ENCODE assay signal across 8 mouse cellular contexts in the genomic region with DNA sequence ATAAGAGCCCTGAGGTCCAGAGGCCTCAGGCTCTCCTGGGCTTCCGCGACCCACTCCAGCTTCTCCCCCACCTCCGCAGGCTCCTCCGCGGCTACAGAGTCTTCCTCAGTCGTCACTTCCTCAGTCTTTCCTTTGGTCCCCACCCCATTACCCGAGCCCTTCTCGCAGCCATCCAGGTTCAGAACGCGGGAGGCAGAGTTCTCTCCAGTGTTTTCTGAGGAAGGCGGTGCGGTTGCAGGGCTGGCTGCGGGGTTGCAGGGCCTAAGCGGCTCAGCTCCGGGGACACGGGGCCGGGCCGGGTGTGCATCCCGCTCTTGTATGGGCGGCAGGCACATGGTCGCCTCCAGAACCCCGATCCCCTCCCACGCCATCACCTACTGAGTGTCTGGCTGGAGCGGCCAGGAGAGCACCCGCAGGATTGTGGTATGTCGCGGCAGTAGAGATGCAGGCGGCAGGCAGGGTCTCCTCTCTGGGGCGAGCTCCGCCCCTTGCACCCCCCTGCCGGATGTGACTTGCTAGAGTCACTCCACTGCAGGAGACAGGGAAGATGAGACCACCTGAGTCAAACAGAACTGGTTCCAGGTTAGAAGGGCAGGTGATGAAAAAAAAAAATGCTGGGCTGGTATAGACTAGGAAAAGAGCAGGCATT. TPM values are rescaled to one million over a fixed set of nuclear protein-coding genes. Genes with fewer than 3 reads are reported as not detected.
DNase-seq lines count a peak whose midpoint lies in the region; ATAC-seq and TF ChIP-seq lines count a peak whose summit lies in the region.

Gene Tspyl3, minus strand, starts transcription at position 496 of the 649 bp plus-strand sequence.

- peak within 1 kb of the TSS; percentile 82 for H3K9ac ChIP-seq in embryonic facial prominence, embryonic 12.5 days
- peak within 1 kb of the TSS; percentile 87 for H3K9ac ChIP-seq in heart, embryonic 14.5 days (ENCODE audit: low read length)
- H3K9ac ChIP-seq in neural tube, embryonic 14.5 days (replicated peaks; ENCODE audit: low read depth, low read length) = peak within 1 kb of the TSS; percentile 75

- no peaks in the 10 kb centered on the region for H3K27me3 ChIP-seq in embryonic facial prominence, embryonic 12.5 days
- H3K27me3 ChIP-seq in heart, embryonic 14.5 days (ENCODE audit: control insufficient read depth, insufficient read depth, low read length) = no peaks in the 10 kb centered on the region
- no peaks in the 10 kb centered on the region for H3K27me3 ChIP-seq in neural tube, embryonic 14.5 days (ENCODE audit: control insufficient read depth, insufficient read depth, low read length)

- H3K27ac ChIP-seq in embryonic facial prominence, embryonic 12.5 days = peak within 1 kb of the TSS; percentile 84
- H3K27ac ChIP-seq in heart, embryonic 14.5 days (replicated peaks in 1 of 2; ENCODE audit: control insufficient read depth in 1 of 2, insufficient read depth in 1 of 2, low read depth in 2 of 2, low read length in 2 of 2) = peak within 1 kb of the TSS; percentile 51 to 62
- H3K27ac ChIP-seq in neural tube, embryonic 14.5 days (ENCODE audit: low read depth, low read length) = peak within 1 kb of the TSS; percentile 74

- ATAC-seq in embryonic facial prominence, embryonic 12.5 days (ENCODE audit: insufficient number of reproducible peaks, insufficient read depth, low FRiP score, low TSS enrichment) = no peak
- peak; percentile 60; the same call in 1 of the 2 replicates for ATAC-seq in heart, embryonic 14.5 days (ENCODE audit: insufficient number of reproducible peaks, insufficient read depth, low FRiP score, low read depth)
- peak; percentile 92 for ATAC-seq in neural tube, embryonic 14.5 days (ENCODE audit: low read depth)

- peak within 1 kb of the TSS; percentile 61 for H3K4me3 ChIP-seq in embryonic facial prominence, embryonic 12.5 days
- peak within 1 kb of the TSS; percentile 64 to 74 for H3K4me3 ChIP-seq in heart, embryonic 14.5 days (ENCODE audit: control insufficient read depth in 1 of 2, insufficient read depth in 1 of 2, low read depth in 1 of 2, low read length in 2 of 2)
- peak within 1 kb of the TSS; percentile 92 for H3K4me3 ChIP-seq in lung, adult 2 months (replicated peaks; ENCODE audit: extremely low read depth, low read depth, low read length)
- H3K4me3 ChIP-seq in neural tube, embryonic 14.5 days (ENCODE audit: low read depth, low read length) = peak within 1 kb of the TSS; percentile 53

- DNase-seq in A20 (ENCODE audit: low read depth, low spot score) = peak; percentile 76
- DNase-seq in WW6 (ENCODE audit: low read depth, low spot score) = peak; percentile 38
- DNase-seq in layer of hippocampus, adult 8-10 months (ENCODE audit: low spot score in 2 of 2) = peak; percentile 29 to 45
- DNase-seq in lung, adult 2 months = peak; percentile 26
- peak; percentile 87 for DNase-seq in thymus, postnatal 4 days

- WGBS in embryonic facial prominence, embryonic 12.5 days = 3% methylated on average over 31 of the region's 31 CpGs
- under 1% methylated on average over 31 of the region's 31 CpGs for WGBS in heart, embryonic 14.5 days
- 1% methylated on average over 31 of the region's 31 CpGs for WGBS in lung, adult 2 months
- WGBS in neural tube, embryonic 14.5 days = 4% methylated on average over 30 of the region's 31 CpGs

- H3K9me3 ChIP-seq in embryonic facial prominence, embryonic 12.5 days = no peaks in the 10 kb centered on the region
- no peaks in the 10 kb centered on the region for H3K9me3 ChIP-seq in heart, embryonic 14.5 days (ENCODE audit: control insufficient read depth, low read length)
- H3K9me3 ChIP-seq in neural tube, embryonic 14.5 days (ENCODE audit: control insufficient read depth, low read length) = no peaks in the 10 kb centered on the region

- peak within 1 kb of the TSS; percentile 80 for H3K4me2 ChIP-seq in embryonic facial prominence, embryonic 12.5 days (replicated peaks)
- H3K4me2 ChIP-seq in heart, embryonic 14.5 days (ENCODE audit: low read length) = peak within 1 kb of the TSS; percentile 96
- H3K4me2 ChIP-seq in neural tube, embryonic 14.5 days (ENCODE audit: low read depth, low read length) = peak within 1 kb of the TSS; percentile 64

- no peak for TF ChIP-seq CTCF in lung, adult 2 months (IDR thresholded peaks at IDR 0.05; ENCODE audit: insufficient read depth, low read length)

- peaks cover 13% of the 10 kb centered on the region for H3K4me1 ChIP-seq in embryonic facial prominence, embryonic 12.5 days
- peaks cover 2 to 15% of the 10 kb centered on the region in 2 experiments; a peak in 3 of 4 replicates for H3K4me1 ChIP-seq in heart, embryonic 14.5 days (ENCODE audit: control insufficient read depth in 2 of 2, insufficient read depth in 2 of 2, low read length in 2 of 2)
- H3K4me1 ChIP-seq in lung, adult 2 months (ENCODE audit: control insufficient read depth, insufficient read depth, low read length) = peaks cover 10% of the 10 kb centered on the region
- H3K4me1 ChIP-seq in neural tube, embryonic 14.5 days (ENCODE audit: control insufficient read depth, insufficient read depth, low read length) = peaks cover 9% of the 10 kb centered on the region; the same call in 1 of the 2 replicates

- peaks cover 23% of the 10 kb centered on the region for H3K36me3 ChIP-seq in embryonic facial prominence, embryonic 12.5 days
- H3K36me3 ChIP-seq in heart, embryonic 14.5 days (ENCODE audit: control insufficient read depth, insufficient read depth, low read length) = peaks cover 27% of the 10 kb centered on the region
- peaks cover 18% of the 10 kb centered on the region for H3K36me3 ChIP-seq in neural tube, embryonic 14.5 days (ENCODE audit: control insufficient read depth, insufficient read depth, low read length)

- TF ChIP-seq POLR2A in lung, adult 2 months (IDR thresholded peaks at IDR 0.05; ENCODE audit: borderline replicate concordance, extremely low read depth, low read depth, low read length) = no peak

RNA-seq across cellular contexts. Expression of gene Tspyl3, which starts in this region (rescaled TPM):
- polyA plus RNA-seq in embryonic facial prominence, embryonic 12.5 days (2016; fragmentation: Nextera tagmentation; extraction: Ambion mirVana) = 15.2 and 16.9 TPM in 2 replicates
- polyA plus RNA-seq in heart, embryonic 14.5 days (2014; fragmentation: Nextera tagmentation; extraction: Ambion mirVana) = 4.1 and 4.4 TPM in 2 replicates
- total RNA-seq in layer of hippocampus, adult 8-10 months (2022) = 10 to 100 TPM; 22.1 to 24.5 (median 23.5) TPM
- polyA plus RNA-seq in lung, adult 2 months (2012; rRNA removed) = 6.0 and 9.3 TPM in 2 replicates
- 24.7 and 29.3 TPM in 2 replicates for polyA plus RNA-seq in neural tube, embryonic 14.5 days (2014; fragmentation: Nextera tagmentation; extraction: Ambion mirVana)

Comparison
In these comparisons a context has a peak if more than half of its experiments do, and no peak if none do; other contexts are left out.
1. DNase-seq: peak in every context shown above with its lines; median percentile 87 in thymus, postnatal 4 days; 76 in A20; 38 in WW6; 37 in layer of hippocampus, adult 8-10 months; 26 in lung, adult 2 months.